Mouse (Mus musculus) right cerebral cortex, postnatal 25 days (tissue): Measurements from ENCODE around the gene Nabp1.
"Not testable (repeated sequence)": the region's sequence is repeated elsewhere in the genome, so short reads cannot be mapped to it uniquely, and the experiment has no call there.

Experiments
- DNase-seq: peaks from one replicate; pipeline ENCODE4 v3.0.0; 2022

The Nabp1 gene

GRCm38 (mm10) chr1:51480386-51480785, 2.2 kb upstream of the Nabp1 start:
- DNase-seq = no peak

- DNase-seq = no peak
Measured at GRCm38 (mm10) chr1:51479691-51480090, 1.5 kb upstream of the Nabp1 start.

- no peak for DNase-seq
Measured at GRCm38 (mm10) chr1:51479027-51479329, 753 bp upstream of the Nabp1 start.

- peak; percentile 20 for DNase-seq
Measured at GRCm38 (mm10) chr1:51477656-51478081, 556 bp downstream of the Nabp1 start.

- DNase-seq = no peak
Measured at GRCm38 (mm10) chr1:51476405-51476804, 1.8 kb downstream of the Nabp1 start.

- no peak for DNase-seq
Measured at GRCm38 (mm10) chr1:51468077-51468476, 10.1 kb downstream of the Nabp1 start.

GRCm38 (mm10) chr1:51467181-51467580, 11.0 kb downstream of the Nabp1 start:
- no peak for DNase-seq

- DNase-seq = no peak
Measured at GRCm38 (mm10) chr1:51466385-51466784, 11.8 kb downstream of the Nabp1 start.

GRCm38 (mm10) chr1:51465285-51465684, 12.9 kb downstream of the Nabp1 start:
- DNase-seq = no peak

GRCm38 (mm10) chr1:51463038-51463437, 15.2 kb downstream of the Nabp1 start:
- no peak for DNase-seq

- DNase-seq = no peak
Measured at GRCm38 (mm10) chr1:51458731-51459450, 19.3 kb downstream of the Nabp1 start.

- no peak for DNase-seq
Measured at GRCm38 (mm10) chr1:51458089-51458488, 20.1 kb downstream of the Nabp1 start.

- no peak for DNase-seq
Measured at GRCm38 (mm10) chr1:51457249-51457648, 21.0 kb downstream of the Nabp1 start.

GRCm38 (mm10) chr1:51448789-51449188, 29.4 kb downstream of the Nabp1 start:
- no peak for DNase-seq

GRCm38 (mm10) chr1:51445854-51446460, 32.3 kb downstream of the Nabp1 start:
- no peak for DNase-seq

GRCm38 (mm10) chr1:51445161-51445853, 32.9 kb downstream of the Nabp1 start:
- DNase-seq = no peak

GRCm38 (mm10) chr1:51429775-51430174, 48.5 kb downstream of the Nabp1 start:
- no peak for DNase-seq

- DNase-seq = no peak
Measured at GRCm38 (mm10) chr1:51426298-51426697, 51.9 kb downstream of the Nabp1 start.

GRCm38 (mm10) chr1:51421029-51421428, 57.2 kb downstream of the Nabp1 start:
- DNase-seq = not testable (repeated sequence)

- no peak for DNase-seq
Measured at GRCm38 (mm10) chr1:51418753-51419152, 59.5 kb downstream of the Nabp1 start.
